Mouse (Mus musculus): ENCODE data around the gene Tbc1d10c. TPM values are rescaled to one million over a fixed set of nuclear protein-coding genes. Genes with fewer than 3 reads are reported as not detected.

The Tbc1d10c gene
- total and polyA plus RNA-seq, 3 experiments, result 12.8 to 36.0 (median 21.9) TPM

DNA sequence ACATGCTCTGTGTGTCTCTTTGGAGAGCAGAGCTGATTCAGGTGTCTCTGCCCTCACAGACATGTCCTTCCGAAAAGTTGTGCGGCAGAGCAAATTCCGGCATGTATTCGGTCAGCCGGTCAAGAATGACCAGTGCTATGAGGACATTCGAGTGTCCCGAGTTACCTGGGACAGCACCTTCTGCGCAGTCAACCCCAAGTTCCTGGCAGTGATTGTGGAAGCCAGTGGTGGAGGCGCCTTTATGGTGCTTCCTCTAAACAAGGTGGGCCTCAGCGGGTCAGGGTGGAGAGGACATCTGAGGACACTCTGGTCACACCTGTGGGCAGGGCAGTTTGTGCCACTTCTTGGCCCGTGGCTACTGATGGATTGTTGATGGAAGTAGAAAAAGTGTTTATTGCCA lies 41.8 kb downstream of the Tbc1d10c start:
- ATAC-seq (ENCODE audit: extremely low read depth, insufficient number of reproducible peaks, low FRiP score, poor library complexity, severe bottlenecking) (no peak), DNase-seq (ENCODE audit: low spot score) (no peak)
- peaks cover 52% of the 10 kb centered on the region for H3K36me3 ChIP-seq (replicated peaks)
- no peaks in the 10 kb centered on the region for H3K9me3 ChIP-seq (replicated peaks)
- peak overlapping the region; percentile 82 for H3K4me3 ChIP-seq (ENCODE audit: low read depth, low read length)
- peaks cover 56% of the 10 kb centered on the region for H3K4me1 ChIP-seq (ENCODE audit: insufficient read depth, low read depth, low read length)
- TF ChIP-seq POLR2AphosphoS5 (IDR thresholded peaks at IDR 0.05; ENCODE audit: insufficient replicate concordance, low read depth, low read length) (no peak), CTCF (IDR thresholded peaks at IDR 0.05; ENCODE audit: low read depth, low read length) (no peak), TAL1 (conservative IDR thresholded peaks at IDR 0.05; ENCODE audit: low read depth, low read length) (no peak), GATA1 (IDR thresholded peaks at IDR 0.05; ENCODE audit: borderline replicate concordance, low read length) (no peak), GATA2 (IDR thresholded peaks at IDR 0.05; ENCODE audit: borderline replicate concordance, low read depth, low read length) (no peak)
- 0 out of 2 replicates have a peak, but pooled peaks cover 1% of the 10 kb centered on the region for H3K27me3 ChIP-seq (ENCODE audit: insufficient read depth, low read length)

DNA sequence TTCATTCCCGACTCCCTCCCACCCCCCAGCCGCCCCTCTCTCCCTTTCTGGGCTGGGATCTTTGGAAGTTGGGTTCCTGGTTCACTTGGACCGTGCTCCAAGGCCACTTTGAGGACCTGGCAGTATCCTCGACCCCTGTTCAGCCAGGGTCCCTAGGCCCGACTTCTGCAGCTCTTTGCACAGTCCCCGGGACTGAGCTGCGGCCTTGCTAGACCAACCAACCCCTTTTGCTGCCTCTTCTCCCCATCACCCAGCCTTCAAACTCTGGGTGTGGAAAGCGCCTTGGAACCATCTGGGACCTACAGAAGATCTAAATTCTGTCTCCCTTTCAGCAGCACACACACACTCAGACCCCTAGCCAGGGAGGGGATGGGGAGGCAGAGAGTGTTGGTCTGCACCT lies 42.3 kb downstream of the Tbc1d10c start:
- TF ChIP-seq TAL1 (conservative IDR thresholded peaks at IDR 0.05; ENCODE audit: low read depth, low read length) (no peak), GATA1 (IDR thresholded peaks at IDR 0.05; ENCODE audit: borderline replicate concordance, low read length) (no peak), POLR2AphosphoS5 (IDR thresholded peaks at IDR 0.05; ENCODE audit: insufficient replicate concordance, low read depth, low read length) (no peak), GATA2 (IDR thresholded peaks at IDR 0.05; ENCODE audit: borderline replicate concordance, low read depth, low read length) (no peak), CTCF (IDR thresholded peaks at IDR 0.05; ENCODE audit: low read depth, low read length) (no peak)
- H3K4me1 ChIP-seq (ENCODE audit: insufficient read depth, low read depth, low read length), result peaks cover 52% of the 10 kb centered on the region
- ATAC-seq (ENCODE audit: extremely low read depth, insufficient number of reproducible peaks, low FRiP score, poor library complexity, severe bottlenecking) (no peak), DNase-seq (ENCODE audit: low spot score) (no peak)
- peaks cover 6% of the 10 kb centered on the region; the same call in 1 of the 2 replicates for H3K27me3 ChIP-seq (ENCODE audit: insufficient read depth, low read length)
- H3K9me3 ChIP-seq (replicated peaks), result no peaks in the 10 kb centered on the region
- H3K4me3 ChIP-seq (ENCODE audit: low read depth, low read length), result peak overlapping the region; percentile 82
- H3K36me3 ChIP-seq (replicated peaks), result peaks cover 47% of the 10 kb centered on the region

- ATAC-seq (ENCODE audit: extremely low read depth, insufficient number of reproducible peaks, low FRiP score, poor library complexity, severe bottlenecking) (peak; percentile 92), DNase-seq (ENCODE audit: low spot score) (peak; percentile 91)
- peaks cover 9% of the 10 kb centered on the region; the same call in 1 of the 2 replicates for H3K27me3 ChIP-seq (ENCODE audit: insufficient read depth, low read length)
- H3K4me3 ChIP-seq (ENCODE audit: low read depth, low read length), result peak within 1 kb of the TSS; percentile 82
- peaks cover 44% of the 10 kb centered on the region for H3K36me3 ChIP-seq (replicated peaks)
- TF ChIP-seq GATA2 (IDR thresholded peaks at IDR 0.05; ENCODE audit: borderline replicate concordance, low read depth, low read length) (no peak), CTCF (IDR thresholded peaks at IDR 0.05; ENCODE audit: low read depth, low read length) (no peak), TAL1 (conservative IDR thresholded peaks at IDR 0.05; ENCODE audit: low read depth, low read length) (no peak), GATA1 (IDR thresholded peaks at IDR 0.05; ENCODE audit: borderline replicate concordance, low read length) (no peak)
- H3K9me3 ChIP-seq (replicated peaks), result no peaks in the 10 kb centered on the region
- peaks cover 50% of the 10 kb centered on the region for H3K4me1 ChIP-seq (ENCODE audit: insufficient read depth, low read depth, low read length)
These were observed 42.6 kb downstream of the Tbc1d10c start, which contains the start of gene Coro1b for GRCm38 (mm10) chr19:4148491-4148806. TSS of gene Coro1b (plus strand) at chr19:4148619.

DNA sequence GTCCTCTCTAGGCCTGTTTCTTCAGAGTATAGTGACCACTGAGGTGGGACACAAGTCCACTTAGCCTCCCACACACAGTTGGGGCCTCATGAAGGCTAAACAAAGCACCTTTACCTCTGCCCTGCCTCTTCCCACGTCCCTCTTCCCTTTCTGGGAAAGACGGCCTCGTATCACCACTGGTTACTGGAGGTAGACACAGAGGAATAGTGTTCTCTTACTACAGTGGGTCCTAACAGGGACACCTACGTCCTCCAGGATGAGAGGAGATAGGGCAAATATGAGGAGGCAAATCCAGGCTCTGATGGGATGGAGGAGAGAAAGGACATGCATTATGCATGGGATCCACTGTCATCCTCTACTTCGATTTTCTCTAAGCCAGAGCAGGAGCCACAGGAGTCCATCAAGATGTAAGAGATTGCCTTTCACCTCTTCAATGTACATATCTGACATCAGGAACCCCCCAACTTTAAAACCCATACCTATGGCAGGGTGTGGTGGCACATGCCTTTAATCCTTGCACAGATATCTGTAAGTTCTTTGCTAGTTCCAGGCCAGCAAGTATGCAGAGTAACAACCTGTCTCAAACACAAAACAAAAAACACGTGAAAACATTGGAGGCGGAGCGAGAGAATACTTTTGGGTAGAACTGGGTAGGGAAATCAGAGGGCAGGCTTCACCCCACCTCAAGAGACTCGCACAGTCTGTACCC lies 43.1 kb downstream of the Tbc1d10c start:
- H3K36me3 ChIP-seq (replicated peaks), result peaks cover 39% of the 10 kb centered on the region
- ATAC-seq (ENCODE audit: extremely low read depth, insufficient number of reproducible peaks, low FRiP score, poor library complexity, severe bottlenecking), result no peak
- TF ChIP-seq GATA2 (IDR thresholded peaks at IDR 0.05; ENCODE audit: borderline replicate concordance, low read depth, low read length) (no peak), CTCF (IDR thresholded peaks at IDR 0.05; ENCODE audit: low read depth, low read length) (no peak), TAL1 (conservative IDR thresholded peaks at IDR 0.05; ENCODE audit: low read depth, low read length) (no peak), GATA1 (IDR thresholded peaks at IDR 0.05; ENCODE audit: borderline replicate concordance, low read length) (no peak), POLR2AphosphoS5 (IDR thresholded peaks at IDR 0.05; ENCODE audit: insufficient replicate concordance, low read depth, low read length) (no peak)
- H3K4me3 ChIP-seq (ENCODE audit: low read depth, low read length), result peak overlapping the region; percentile 82
- no peaks in the 10 kb centered on the region for H3K9me3 ChIP-seq (replicated peaks)
- peaks cover 14% of the 10 kb centered on the region for H3K27me3 ChIP-seq (ENCODE audit: insufficient read depth, low read length)
- DNase-seq (ENCODE audit: low spot score), result no peak
- peaks cover 46% of the 10 kb centered on the region for H3K4me1 ChIP-seq (ENCODE audit: insufficient read depth, low read depth, low read length)

DNA sequence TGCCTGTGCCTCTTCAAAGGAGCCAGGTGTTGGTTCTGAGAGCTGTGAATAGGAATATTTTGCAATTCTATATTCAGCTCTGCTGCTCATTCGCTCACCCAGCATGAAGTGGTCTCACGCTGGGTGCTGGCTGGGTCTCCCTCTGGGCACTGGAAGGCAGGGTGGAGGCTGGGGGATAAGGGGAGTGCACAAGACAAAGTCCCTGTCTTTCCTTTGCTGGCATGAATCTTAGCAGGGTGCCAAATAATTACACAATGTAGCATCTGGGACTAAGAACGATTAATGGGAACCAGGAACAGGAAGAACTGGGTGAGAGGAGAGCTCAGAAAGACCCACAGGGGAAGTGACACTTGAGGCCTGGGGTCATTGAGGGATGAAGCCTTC lies 44.1 kb downstream of the Tbc1d10c start:
- Histone ChIP-seq H3K27me3 (ENCODE audit: insufficient read depth, low read length) (peaks cover 22% of the 10 kb centered on the region), H3K4me3 (ENCODE audit: low read depth, low read length) (no peak overlapping the region), H3K9me3 (replicated peaks) (no peaks in the 10 kb centered on the region), H3K4me1 (ENCODE audit: insufficient read depth, low read depth, low read length) (peaks cover 45% of the 10 kb centered on the region), H3K36me3 (replicated peaks) (peaks cover 29% of the 10 kb centered on the region)
- TF ChIP-seq CTCF (IDR thresholded peaks at IDR 0.05; ENCODE audit: low read depth, low read length) (no peak), GATA1 (IDR thresholded peaks at IDR 0.05; ENCODE audit: borderline replicate concordance, low read length) (no peak), GATA2 (IDR thresholded peaks at IDR 0.05; ENCODE audit: borderline replicate concordance, low read depth, low read length) (no peak), POLR2AphosphoS5 (IDR thresholded peaks at IDR 0.05; ENCODE audit: insufficient replicate concordance, low read depth, low read length) (no peak), TAL1 (conservative IDR thresholded peaks at IDR 0.05; ENCODE audit: low read depth, low read length) (no peak)
- DNase-seq (ENCODE audit: low spot score), result no peak
- no peak for ATAC-seq (ENCODE audit: extremely low read depth, insufficient number of reproducible peaks, low FRiP score, poor library complexity, severe bottlenecking)

DNA sequence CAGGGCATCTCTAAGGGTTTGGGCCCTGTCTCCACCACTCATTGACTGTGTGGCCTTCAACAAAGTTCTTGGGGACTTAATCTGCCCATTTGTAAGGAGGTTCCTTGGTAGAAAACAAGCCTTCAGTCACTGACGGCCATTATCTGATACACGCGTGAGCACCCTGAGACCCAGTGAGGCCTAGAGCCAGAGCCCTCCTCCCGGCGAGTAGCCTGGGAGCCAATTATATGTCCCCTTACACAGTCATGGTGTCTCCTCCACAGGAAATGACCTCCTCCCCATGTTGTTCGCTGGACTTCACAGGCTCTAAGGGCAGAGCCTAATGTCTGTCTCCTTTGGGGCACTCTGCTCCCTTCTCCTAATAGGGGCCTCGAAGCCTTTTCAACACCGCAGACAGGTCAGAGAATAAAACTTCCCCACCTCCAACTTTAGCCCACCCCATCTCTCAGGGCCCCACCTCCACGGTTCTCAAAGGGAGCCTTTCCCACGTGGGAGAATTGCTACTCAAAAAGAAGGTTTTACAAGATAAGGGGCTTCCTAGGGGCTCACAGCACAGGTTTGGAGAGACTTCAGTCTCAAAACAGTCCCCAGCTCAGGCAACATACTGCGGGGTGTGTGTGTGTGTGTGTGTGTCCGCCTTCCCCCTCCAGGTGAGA lies 44.6 kb downstream of the Tbc1d10c start:
- Histone ChIP-seq H3K27me3 (ENCODE audit: insufficient read depth, low read length) (peaks cover 22% of the 10 kb centered on the region), H3K4me1 (ENCODE audit: insufficient read depth, low read depth, low read length) (peaks cover 45% of the 10 kb centered on the region), H3K9me3 (replicated peaks) (no peaks in the 10 kb centered on the region), H3K36me3 (replicated peaks) (peaks cover 24% of the 10 kb centered on the region), H3K4me3 (ENCODE audit: low read depth, low read length) (no peak overlapping the region)
- DNase-seq (ENCODE audit: low spot score) (no peak), ATAC-seq (ENCODE audit: extremely low read depth, insufficient number of reproducible peaks, low FRiP score, poor library complexity, severe bottlenecking) (no peak)
- TF ChIP-seq TAL1 (conservative IDR thresholded peaks at IDR 0.05; ENCODE audit: low read depth, low read length) (no peak), GATA2 (IDR thresholded peaks at IDR 0.05; ENCODE audit: borderline replicate concordance, low read depth, low read length) (no peak), CTCF (IDR thresholded peaks at IDR 0.05; ENCODE audit: low read depth, low read length) (no peak), GATA1 (IDR thresholded peaks at IDR 0.05; ENCODE audit: borderline replicate concordance, low read length) (no peak), POLR2AphosphoS5 (IDR thresholded peaks at IDR 0.05; ENCODE audit: insufficient replicate concordance, low read depth, low read length) (no peak)

Measured in G1E (cell line).